Mouse (Mus musculus) embryo, embryonic 11.5 days (tissue): ENCODE results near the gene Fbxo42.

Source experiments
- DNase-seq: peaks from one replicate; pipeline ENCODE4 v3.0.0-alpha.2; 2012; ENCODE audit warnings: low read depth, low spot score

Gene Fbxo42

DNA sequence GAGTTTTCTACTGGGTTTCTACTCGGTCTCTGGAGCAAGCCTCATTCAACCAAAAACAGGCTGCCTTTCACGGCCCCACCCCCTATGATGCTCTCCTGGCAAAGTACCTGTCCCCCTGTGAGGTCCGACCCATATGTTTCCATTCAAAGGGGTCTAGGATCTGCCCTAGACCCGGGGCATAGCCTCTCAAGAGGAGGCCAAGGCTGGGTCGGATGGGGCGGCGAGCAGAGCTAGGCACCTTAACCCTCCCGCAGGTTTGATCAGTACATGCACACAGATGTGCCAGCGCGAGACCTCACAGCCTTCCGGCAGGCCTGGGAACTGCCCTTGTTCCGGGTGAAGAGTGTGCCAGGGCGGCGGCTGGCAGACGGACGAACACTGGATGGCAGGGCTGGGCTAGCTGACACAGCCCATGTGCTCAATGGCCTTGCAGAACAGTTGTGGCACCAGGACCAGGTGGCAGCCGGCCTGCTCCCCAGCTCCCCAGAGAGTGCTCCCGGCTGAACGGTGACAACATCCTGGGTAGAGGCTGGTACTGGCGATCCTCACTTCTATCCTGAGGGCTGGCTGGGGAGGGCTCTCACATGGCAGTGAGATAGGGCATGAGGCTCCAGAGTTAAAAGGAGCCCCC, 72.0 kb downstream of the Fbxo42 start:
- DNase-seq = no peak

- no peak for DNase-seq
Measured at GRCm38 (mm10) chr4:141221848-141222247, 74.1 kb downstream of the Fbxo42 start.

DNA sequence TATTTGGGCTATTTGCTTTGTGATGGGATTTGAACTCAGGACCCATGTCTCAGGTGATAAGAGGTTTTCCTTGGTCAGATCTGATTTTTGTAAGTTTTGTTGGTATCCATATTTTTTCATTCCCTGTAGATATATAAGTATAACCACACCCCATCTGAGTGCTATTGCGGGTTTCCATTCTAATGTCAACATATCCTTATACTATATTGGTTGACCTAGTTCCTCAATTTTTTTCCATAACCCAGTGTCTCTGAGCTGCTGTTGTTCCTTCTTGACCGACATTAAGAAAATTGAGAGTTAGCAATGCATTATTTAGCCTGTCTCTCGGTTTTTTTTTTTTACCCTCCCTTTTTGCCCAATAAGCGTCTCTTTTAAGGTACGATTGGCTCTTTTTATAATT, 75.0 kb downstream of the Fbxo42 start:
- no peak for DNase-seq

DNA sequence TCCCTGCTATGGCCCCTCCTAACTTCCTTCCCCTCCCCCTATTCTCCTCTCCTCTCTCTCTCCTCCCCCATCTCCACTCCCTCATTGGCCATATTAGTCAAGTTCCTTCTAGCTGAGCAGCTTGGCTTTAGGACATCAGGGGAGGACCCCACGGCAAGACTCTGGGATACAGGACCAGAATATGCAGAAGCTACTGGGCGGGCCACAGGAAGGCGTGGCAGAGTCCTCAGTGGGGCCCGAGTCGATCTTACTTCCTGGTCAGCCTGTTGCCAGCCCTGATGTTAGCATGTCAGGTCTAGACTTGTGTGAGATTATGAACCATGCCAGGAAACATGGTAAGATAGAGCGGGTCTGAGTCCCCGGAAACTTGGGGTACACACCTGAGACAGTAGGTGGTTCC, 81.0 kb downstream of the Fbxo42 start:
- no peak for DNase-seq

GRCm38 (mm10) chr4:141233196-141233595, 85.5 kb downstream of the Fbxo42 start:
- DNase-seq = no peak

- no peak for DNase-seq
Measured at GRCm38 (mm10) chr4:141235537-141236111, 87.9 kb downstream of the Fbxo42 start.

DNA sequence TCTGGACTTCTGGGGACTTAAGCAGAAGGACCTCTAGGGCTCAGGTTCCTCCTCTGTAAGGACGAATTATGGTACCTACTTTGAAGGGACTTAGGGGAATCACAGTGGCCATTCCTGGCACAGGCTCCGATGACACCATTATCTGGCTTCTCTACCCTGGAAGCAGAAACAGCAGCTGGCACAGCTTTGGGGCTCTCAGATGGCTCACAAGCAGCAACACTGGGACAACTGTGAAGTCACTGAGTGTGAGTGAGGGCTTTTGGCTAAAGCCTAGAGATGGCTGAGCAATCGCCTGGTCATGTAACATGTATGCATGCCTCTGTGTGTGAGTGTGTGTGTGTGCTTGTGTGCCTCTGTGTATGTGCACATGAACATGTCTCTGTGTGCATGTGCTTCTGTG, 89.1 kb downstream of the Fbxo42 start:
- no peak for DNase-seq

GRCm38 (mm10) chr4:141238492-141239387, 91.0 kb downstream of the Fbxo42 start:
- no peak for DNase-seq

GRCm38 (mm10) chr4:141239388-141240125, 91.8 kb downstream of the Fbxo42 start, which contains the start of gene Arhgef19:
Gene Arhgef19 (plus strand): TSS chr4:141239499.
- DNase-seq = peak; percentile 77

DNA sequence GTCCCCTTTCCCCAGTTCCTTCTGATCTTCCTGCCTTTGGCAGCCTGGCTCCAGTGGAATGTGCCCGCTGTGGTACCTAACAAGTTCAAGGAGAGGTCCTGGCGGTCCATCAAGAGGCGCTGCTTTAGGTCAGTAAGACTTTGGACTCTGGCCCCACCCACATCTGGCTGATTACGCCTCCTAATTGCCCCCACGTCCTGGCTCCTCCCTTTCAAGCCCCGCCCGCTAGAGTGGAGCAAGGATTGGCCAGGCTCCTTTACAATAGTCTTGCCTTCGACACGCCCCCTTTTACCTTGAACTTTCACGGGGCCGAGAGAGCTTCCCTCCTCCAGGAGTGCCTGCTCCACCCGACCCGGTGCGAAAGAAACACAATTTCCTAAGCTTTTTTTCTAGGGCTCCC, 92.9 kb downstream of the Fbxo42 start:
- no peak for DNase-seq

- no peak for DNase-seq
Measured at GRCm38 (mm10) chr4:141241861-141242260, 94.1 kb downstream of the Fbxo42 start.

DNA sequence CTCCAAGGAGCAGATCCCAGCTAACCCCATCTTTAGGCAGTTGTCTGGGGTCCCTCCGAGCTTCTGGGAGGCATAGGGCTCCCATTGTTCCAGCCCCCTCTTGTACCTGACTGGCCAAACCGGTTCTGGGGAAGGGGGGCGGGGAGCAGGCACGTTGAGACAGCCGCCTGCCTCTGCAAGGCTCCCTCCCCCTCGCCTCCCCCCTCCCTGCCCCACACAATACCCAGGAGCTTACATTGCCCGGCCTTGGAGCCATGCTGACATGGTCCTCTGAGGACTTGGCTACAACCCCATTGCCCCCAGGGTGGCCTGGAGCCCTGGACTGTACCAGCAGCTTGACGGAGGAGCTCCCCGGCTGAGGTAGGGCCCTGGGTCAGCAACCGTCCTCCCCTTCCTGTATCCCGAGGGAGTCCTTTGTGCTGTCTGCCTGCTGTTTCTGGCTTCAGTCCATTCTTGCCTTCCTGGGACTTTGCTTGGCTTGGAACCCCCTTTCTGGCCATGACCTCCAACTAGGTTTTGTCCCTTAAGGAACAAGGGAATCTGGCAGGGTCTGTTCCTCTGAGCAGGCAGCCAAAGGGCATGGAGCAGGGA, 95.0 kb downstream of the Fbxo42 start:
- DNase-seq = no peak

- no peak for DNase-seq
Measured at GRCm38 (mm10) chr4:141243636-141244035, 95.9 kb downstream of the Fbxo42 start.

DNA sequence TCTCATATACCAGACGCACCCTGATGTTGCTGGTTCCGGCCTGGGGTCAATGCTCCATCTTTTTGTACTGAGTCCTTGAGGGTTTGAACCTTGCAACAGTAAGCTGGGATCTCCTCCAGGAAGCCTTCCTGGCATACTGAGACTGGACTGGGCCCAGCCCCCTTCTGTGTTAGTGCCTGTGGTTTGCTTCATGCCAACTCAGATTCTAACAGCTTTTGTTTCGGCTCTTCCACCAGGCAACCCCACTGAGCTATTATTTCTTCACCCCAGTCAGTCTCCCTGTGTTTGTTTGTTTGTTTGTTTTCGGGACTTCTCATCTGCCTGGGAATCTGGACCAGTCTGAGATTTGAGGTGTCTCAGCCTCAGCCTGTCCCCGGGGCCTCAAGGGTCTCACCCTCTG, 96.7 kb downstream of the Fbxo42 start:
- DNase-seq = no peak

DNA sequence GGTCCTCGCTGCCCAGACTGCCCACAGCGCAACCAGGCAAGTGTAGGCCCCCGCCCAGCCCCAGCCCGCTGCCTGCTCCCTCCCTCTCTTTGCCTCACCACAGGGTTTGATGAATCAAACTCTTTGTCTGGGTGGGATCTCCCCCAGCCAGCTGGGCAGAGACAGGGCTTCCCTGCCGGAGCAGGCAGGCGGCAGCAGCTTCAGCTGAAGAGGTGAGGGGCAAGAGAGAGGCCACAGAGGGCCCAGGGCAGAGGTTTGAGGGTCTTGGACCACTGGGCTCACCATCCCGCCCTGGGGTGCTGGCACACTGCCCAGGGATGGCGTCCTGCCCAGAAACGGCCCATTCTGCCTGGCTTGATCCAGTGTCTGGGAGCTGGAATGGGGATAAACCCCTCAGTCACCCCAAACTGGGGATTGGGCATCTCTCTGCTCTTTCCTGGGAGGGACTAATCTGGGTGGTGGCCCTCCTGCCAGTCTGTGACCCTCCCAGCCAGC, 97.3 kb downstream of the Fbxo42 start:
- DNase-seq = no peak

DNA sequence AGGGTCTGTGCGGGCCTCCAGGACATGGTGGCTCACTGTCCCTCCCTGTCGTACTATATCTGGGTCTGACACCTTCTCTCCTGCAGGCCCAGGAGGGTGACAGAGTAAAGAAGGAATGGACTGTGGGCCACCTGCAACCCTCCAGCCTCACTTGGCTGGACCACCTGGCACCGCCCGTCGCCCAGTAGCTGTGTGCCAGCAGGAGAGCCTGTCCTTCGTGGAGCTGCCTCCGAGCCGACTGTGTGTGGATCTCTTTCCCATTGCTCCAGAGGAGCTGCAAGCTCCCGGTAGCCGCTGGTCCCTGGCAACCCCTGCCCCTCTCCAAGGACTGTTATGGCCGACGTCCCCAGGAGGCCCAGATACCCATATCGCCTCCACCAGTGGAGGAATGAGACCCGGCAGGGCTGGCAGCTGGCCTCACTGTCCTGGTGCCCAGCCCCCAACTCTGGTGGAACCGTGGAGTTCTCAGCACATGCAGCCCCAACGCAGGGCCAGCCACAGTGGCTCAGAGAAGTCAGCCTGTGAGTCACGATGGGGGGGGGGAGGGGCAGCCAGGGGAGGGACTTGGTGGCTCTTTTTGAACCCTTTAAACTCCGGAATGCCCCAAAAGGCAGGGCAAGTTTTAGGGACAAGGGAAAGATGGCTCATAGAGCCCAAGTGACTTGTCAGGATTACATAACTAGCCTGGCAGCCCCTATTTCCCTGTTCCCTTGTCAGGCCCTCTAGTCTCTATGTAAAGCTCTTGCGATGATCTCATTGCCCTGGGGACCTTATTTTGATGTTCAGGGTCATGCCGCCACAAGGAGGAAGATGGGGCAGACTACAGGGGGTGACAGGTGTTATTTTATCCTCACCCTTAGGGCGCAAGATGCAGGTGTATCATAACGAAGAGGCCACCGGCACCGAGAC, 98.6 kb downstream of the Fbxo42 start:
- DNase-seq = no peak

DNA sequence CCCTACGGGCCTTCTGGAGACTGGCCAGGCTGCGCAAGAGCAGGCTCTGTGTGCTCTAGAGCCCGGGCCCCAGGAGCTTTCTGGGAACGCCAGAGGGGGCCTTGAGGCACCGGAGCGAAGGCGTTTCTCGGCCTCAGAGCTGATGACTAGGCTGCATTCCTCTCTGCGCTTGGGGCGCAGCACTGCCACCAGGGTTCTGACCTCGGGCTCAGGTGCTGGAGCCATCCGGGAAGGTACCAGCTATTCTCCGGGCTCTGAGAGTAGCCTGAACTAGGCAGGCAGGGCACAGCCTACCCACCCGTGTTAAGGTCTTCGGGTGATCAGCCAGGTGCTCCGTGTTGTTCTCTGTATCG, 99.3 kb downstream of the Fbxo42 start:
- no peak for DNase-seq

GRCm38 (mm10) chr4:141247776-141248613, 100.3 kb downstream of the Fbxo42 start:
- DNase-seq = no peak

GRCm38 (mm10) chr4:141248614-141248978, 100.9 kb downstream of the Fbxo42 start:
- DNase-seq = no peak

GRCm38 (mm10) chr4:141249383-141249782, 101.7 kb downstream of the Fbxo42 start:
- no peak for DNase-seq
